Mouse (Mus musculus) ES-CJ7 (cell line): ENCODE data around the gene Mdh1b.
A peak's percentile ranks its signal among the peaks of the same experiment; 100 is the strongest.

Source experiments
- DNase-seq: peaks from one replicate; pipeline ENCODE4 v3.0.0; 2011; ENCODE audit warnings: low read depth, low spot score

Gene Mdh1b

DNA sequence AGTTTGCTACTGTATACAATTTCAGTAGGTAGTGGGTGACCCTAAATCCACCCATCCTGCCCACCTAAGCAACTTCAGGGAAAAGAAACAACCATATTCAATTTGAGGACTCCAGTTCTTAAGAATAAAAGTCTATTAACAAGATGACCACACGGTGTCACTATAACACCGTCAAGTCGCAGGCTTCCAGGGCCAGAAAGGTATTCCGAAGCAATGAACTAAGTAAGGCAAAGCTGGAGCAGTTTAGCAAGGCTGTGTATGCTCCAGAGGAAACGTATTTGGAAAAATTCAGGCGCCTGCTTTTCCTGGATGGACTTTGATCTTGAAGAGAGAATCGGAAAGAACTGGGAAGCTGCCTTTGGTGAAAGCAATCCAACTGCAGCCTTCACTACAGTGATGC, 70.5 kb downstream of the Mdh1b start:
- DNase-seq = peak; percentile 85

DNA sequence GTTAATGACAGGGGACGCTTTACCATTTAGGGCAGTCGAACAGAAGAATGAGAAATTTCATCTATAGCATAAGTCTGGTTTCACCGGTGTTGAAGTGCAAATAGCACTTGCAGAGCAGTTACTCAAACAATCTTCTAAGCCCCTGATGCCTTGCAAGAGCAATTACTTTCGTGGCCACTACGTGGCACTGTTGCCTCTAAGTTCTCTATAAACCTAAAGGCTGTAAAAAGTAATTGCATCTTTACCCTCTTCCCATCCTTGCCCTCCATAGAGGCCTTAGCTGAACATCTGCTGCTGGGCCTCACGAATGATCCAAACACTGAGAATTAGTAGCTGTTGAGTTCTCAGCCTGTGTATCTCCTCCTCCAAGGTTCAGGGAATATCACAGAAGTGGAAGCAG, 72.1 kb downstream of the Mdh1b start:
- DNase-seq = peak; percentile 87
